Mouse (Mus musculus): ENCODE measurements around the gene Gpa33.

DNA sequence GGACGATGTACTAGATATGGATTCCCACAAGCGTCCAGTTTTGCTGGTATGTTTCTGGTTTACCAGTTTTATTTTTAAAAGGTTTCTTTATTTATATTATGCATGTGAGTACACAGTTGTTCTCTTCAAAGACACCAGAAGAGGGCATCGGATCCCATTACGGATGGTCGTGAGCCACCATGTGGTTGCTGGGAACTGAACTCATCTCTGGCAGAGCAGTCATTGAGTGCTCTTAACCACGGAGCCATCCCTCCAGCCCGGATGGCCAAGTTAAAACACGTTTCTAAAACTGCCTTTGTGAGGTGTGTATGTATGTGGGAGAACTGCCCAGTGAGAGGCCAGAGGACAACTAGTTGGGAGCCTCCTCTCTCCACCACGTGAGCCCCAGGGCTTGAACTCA lies 28.6 kb downstream of the Gpa33 start:
- TF ChIP-seq CTCF (IDR thresholded peaks at IDR 0.05; ENCODE audit: low read depth) (peak; percentile 27; the same call in 1 of the 2 replicates), EP300 (optimal IDR thresholded peaks at IDR 0.05) (no peak)
